Mouse (Mus musculus): ENCODE results near the gene Slc35f4.
"Not testable (repeated sequence)": the region's sequence is repeated elsewhere in the genome, so short reads cannot be mapped to it uniquely, and the experiment has no call there.

Gene Slc35f4

GRCm38 (mm10) chr14:49278880-49279279, 247.0 kb downstream of the Slc35f4 start:
- DNase-seq (ENCODE audit: low read depth, low spot score), result no peak

DNA sequence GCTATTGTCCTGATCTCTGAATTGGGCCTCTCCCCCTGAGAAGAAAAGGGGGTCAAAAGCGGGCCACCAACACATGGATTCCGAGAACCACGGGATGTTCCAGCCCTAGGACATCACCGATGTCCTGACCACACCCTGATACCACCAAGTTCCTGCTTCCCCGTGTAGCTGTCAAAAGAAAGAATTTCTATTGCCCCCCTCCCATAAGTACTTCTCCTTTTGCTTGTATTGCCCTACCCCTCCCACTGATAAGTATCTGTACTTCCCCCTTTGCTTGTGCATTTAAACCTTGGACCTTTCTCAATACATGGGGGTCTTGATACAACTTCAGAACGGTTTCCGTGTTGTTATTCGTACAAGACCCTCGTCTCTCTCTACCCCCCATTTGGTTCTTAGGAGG, 247.4 kb downstream of the Slc35f4 start:
- DNase-seq (ENCODE audit: low read depth, low spot score), result not testable (repeated sequence)

DNA sequence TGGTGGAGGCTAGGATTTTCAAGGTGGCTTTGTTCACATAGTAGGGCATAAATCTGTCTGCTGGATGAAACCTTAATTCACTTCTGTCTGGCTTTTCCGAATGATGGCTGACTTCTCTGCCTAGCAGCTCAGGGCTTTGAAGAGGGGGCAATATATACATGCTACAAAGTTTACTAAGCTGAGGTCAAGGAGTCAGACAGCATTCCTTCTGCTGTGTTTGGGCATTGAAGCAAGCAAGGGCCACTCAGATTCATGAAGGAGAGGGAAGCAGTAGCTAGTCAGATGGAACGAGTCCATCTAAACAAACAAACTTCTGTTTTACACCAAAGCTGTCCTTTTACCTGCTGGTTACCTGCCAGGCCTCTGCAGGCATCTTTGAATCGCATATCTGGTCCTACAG, 248.2 kb downstream of the Slc35f4 start:
- no peak for DNase-seq (ENCODE audit: low read depth, low spot score)

- no peak for DNase-seq (ENCODE audit: low read depth, low spot score)
Observed at GRCm38 (mm10) chr14:49275376-49275775, 250.5 kb downstream of the Slc35f4 start.

- no peak for DNase-seq (ENCODE audit: low read depth, low spot score)
Observed at GRCm38 (mm10) chr14:49265286-49266002, 260.4 kb downstream of the Slc35f4 start.
